Mouse (Mus musculus): ENCODE results near the gene 4930556J24Rik.

GRCm38 (mm10) chr11:3937321-3937874, 39.2 kb downstream of the 4930556J24Rik start:
- no peak for TF ChIP-seq ZC3H11A (IDR thresholded peaks at IDR 0.05; ENCODE audit: borderline replicate concordance, low read depth, low read length)
- no peak for TF ChIP-seq CHD2 (IDR thresholded peaks at IDR 0.05; ENCODE audit: low read depth, low read length)
- no peak for TF ChIP-seq HCFC1 (IDR thresholded peaks at IDR 0.05; ENCODE audit: borderline replicate concordance, insufficient read depth, low read length)

All from ES-E14 (cell line).